Mouse (Mus musculus) thymus, adult 2 months (tissue): Measurements from ENCODE around the gene Rps11. TPM values are rescaled to one million over a fixed set of nuclear protein-coding genes. Genes with fewer than 3 reads are reported as not detected.

Source experiments
- DNase-seq: peaks from one replicate; pipeline ENCODE4 v3.0.0; 2021
- H3K27ac ChIP-seq: fragments of 200-500 bp; 2 replicates; pipeline ENCODE4 v1.5.1; 2012; ENCODE audit warnings: low read length, control low read depth; ENCODE audit not compliant: control insufficient read depth, insufficient read depth
- H3K27me3 ChIP-seq: fragments of 200-500 bp; 2 replicates; pipeline ENCODE4 v1.6.1; 2012; ENCODE audit warnings: mild to moderate bottlenecking, low read length, moderate library complexity, mixed read lengths; ENCODE audit not compliant: control insufficient read depth, insufficient read depth
- H3K36me3 ChIP-seq: fragments of 200-500 bp; 2 replicates; pipeline ENCODE4 v1.6.1; 2012; ENCODE audit warnings: mild to moderate bottlenecking, low read length, moderate library complexity; ENCODE audit not compliant: control insufficient read depth, insufficient read depth
- H3K4me1 ChIP-seq: fragments of 200-500 bp; replicated peaks from 2 replicates; pipeline ENCODE4 v1.6.1; 2012; ENCODE audit warnings: low read length; ENCODE audit not compliant: control insufficient read depth, insufficient read depth
- H3K4me3 ChIP-seq: fragments of 200-500 bp; 2 replicates; pipeline ENCODE4 v1.5.1; 2012; ENCODE audit warnings: mild to moderate bottlenecking, low read length, control low read depth, moderate library complexity; ENCODE audit not compliant: control insufficient read depth, insufficient read depth
- CTCF ChIP-seq: fragments of 200-500 bp; IDR thresholded peaks from 2 replicates; pipeline ENCODE4 v1.5.1; 2012; ENCODE audit warnings: mild to moderate bottlenecking, control low read depth, low read length, moderate library complexity, borderline replicate concordance; ENCODE audit not compliant: control insufficient read depth, poor library complexity, insufficient read depth; ENCODE audit errors: extremely low read depth
- POLR2A ChIP-seq: fragments of 200-500 bp; IDR thresholded peaks from 2 replicates; pipeline ENCODE4 v1.6.1; 2012; ENCODE audit warnings: mild to moderate bottlenecking, low read length, control low read depth, moderate library complexity; ENCODE audit not compliant: control insufficient read depth, poor library complexity, insufficient read depth; ENCODE audit errors: extremely low read depth
- WGBS: fragments of 180-500 bp; shearing (Covaris S2); methylation state at CpG from one replicate; pipeline ENCODE4 v1.1.7; 2018; 5-methylcytosine and 5-hydroxymethylcytosine counted together
- polyA plus RNA-seq: library from polyadenylated mRNA; depleted of rRNA; stranded (reverse); fragments of >200 nt; gene quantifications from 2 replicates; pipeline ENCODE4 v1.2.3, GENCODE M21; 2012; rRNA removed

Rps11 gene
- polyA plus RNA-seq, 1 experiment = 343 TPM

GRCm38 (mm10) chr7:45077322-45077721 is 46.9 kb downstream of the Rps11 start:
- 97% methylated on average over 14 of the region's 14 CpGs for WGBS
- peaks cover 15% of the 10 kb centered on the region for H3K36me3 ChIP-seq

GRCm38 (mm10) chr7:45076501-45076900 is 47.7 kb downstream of the Rps11 start:
- WGBS = 97% methylated on average over 30 of the region's 30 CpGs
- DNase-seq = no peak
- peaks cover 15% of the 10 kb centered on the region for H3K36me3 ChIP-seq
- peaks cover 7% of the 10 kb centered on the region; the same call in 1 of the 2 replicates for H3K4me1 ChIP-seq
- H3K27me3 ChIP-seq = no peaks in the 10 kb centered on the region
- no peak overlapping the region for H3K4me3 ChIP-seq
- no peak overlapping the region for H3K27ac ChIP-seq
- TF ChIP-seq POLR2A = no peak

More at GRCm38 (mm10) chr7:45077322-45077721, 46.9 kb downstream of the Rps11 start:
- Histone ChIP-seq H3K27me3 (no peaks in the 10 kb centered on the region), H3K27ac (no peak overlapping the region), H3K4me1 (peaks cover 13% of the 10 kb centered on the region), H3K4me3 (no peak overlapping the region)
- no peak for TF ChIP-seq POLR2A
- no peak for TF ChIP-seq CTCF
- no peak for DNase-seq

DNA sequence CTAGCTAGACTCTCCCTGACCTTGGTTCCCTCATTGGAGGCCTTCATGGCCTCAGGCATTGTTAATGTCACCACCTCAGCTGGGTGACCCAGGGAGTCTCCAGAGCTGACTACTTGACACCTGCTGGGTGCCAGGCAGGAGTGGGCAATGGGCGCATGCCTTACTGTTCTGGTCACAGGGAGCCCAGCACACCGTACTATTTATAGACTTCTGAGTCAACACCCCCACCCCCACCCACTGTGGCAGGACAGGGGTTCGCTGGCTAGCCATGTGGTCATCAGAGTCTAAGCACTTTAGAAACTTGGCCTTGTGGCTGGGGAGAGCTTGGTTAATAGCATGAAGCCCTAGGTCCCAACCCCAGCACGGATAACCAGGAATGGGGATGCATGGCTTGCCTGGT is 48.8 kb downstream of the Rps11 start:
- Histone ChIP-seq H3K4me3 (no peak overlapping the region), H3K36me3 (peaks cover 15% of the 10 kb centered on the region), H3K27ac (no peak overlapping the region), H3K4me1 (0 out of 2 replicates have a peak, but pooled peaks cover 4% of the 10 kb centered on the region), H3K27me3 (no peaks in the 10 kb centered on the region)
- no peak for TF ChIP-seq POLR2A
- no peak for TF ChIP-seq CTCF
- WGBS = 97% methylated on average over 4 of the region's 4 CpGs
- DNase-seq = no peak

DNA sequence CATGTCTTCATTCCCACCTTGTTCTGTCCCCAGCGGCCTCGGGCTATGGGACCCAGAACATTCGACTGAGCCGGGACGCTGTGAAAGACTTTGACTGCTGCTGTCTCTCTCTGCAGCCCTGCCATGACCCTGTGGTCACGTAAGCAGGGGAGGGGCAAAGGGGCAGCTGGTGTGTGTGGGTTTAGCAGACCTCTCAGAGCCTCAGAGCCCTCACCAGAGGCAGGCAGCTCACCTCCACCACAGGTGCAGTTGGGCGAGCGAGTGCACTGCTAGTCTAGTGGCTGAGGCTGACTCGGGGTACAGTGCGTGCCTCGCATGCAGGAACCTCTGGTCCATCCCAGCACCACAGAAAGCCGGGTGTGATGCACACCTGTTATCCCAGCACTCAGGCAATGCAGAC is 50.3 kb downstream of the Rps11 start:
- Histone ChIP-seq H3K4me3 (no peak overlapping the region), H3K4me1 (peaks cover 6% of the 10 kb centered on the region; the same call in 1 of the 2 replicates), H3K27ac (no peak overlapping the region), H3K36me3 (peaks cover 15% of the 10 kb centered on the region), H3K27me3 (no peaks in the 10 kb centered on the region)
- 63% methylated on average over 12 of the region's 12 CpGs for WGBS
- TF ChIP-seq CTCF = no peak
- no peak for DNase-seq

- peaks cover 6% of the 10 kb centered on the region; the same call in 1 of the 2 replicates for H3K4me1 ChIP-seq
- DNase-seq = no peak
- H3K4me3 ChIP-seq = no peak overlapping the region
- 45% methylated on average over 7 of the region's 7 CpGs for WGBS
- no peaks in the 10 kb centered on the region for H3K27me3 ChIP-seq
- H3K27ac ChIP-seq = no peak overlapping the region
- TF ChIP-seq CTCF = no peak
- TF ChIP-seq POLR2A = no peak
- H3K36me3 ChIP-seq = peaks cover 15% of the 10 kb centered on the region
These were observed 51.0 kb downstream of the Rps11 start for GRCm38 (mm10) chr7:45073171-45073707.

Other genes starting within 250 kb of the Rps11 start
- 220 and 266 TPM in 2 replicates for gene Med25, start 231.7 kb downstream of the Rps11 start, polyA plus RNA-seq
- gene Fuz, start 228.4 kb downstream of the Rps11 start, polyA plus RNA-seq = 60.9 and 73.3 TPM in 2 replicates
- gene Ap2a1, start 194.9 kb downstream of the Rps11 start, polyA plus RNA-seq = 133 and 147 TPM in 2 replicates
- gene Tsks, start 181.2 kb downstream of the Rps11 start, polyA plus RNA-seq = 0.29 and 1.0 TPM in 2 replicates
- 4.4 and 6.8 TPM in 2 replicates for gene Cpt1c, start 149.6 kb downstream of the Rps11 start, polyA plus RNA-seq
- gene Prmt1, start 137.9 kb downstream of the Rps11 start, polyA plus RNA-seq = 242 and 260 TPM in 2 replicates
- 227 and 277 TPM in 2 replicates for gene Irf3, start 126.8 kb downstream of the Rps11 start, polyA plus RNA-seq
- 85.6 and 87.4 TPM in 2 replicates for gene Bcl2l12, start 125.7 kb downstream of the Rps11 start, polyA plus RNA-seq
- gene Scaf1, start 108.1 kb downstream of the Rps11 start, polyA plus RNA-seq = 118 and 131 TPM in 2 replicates
- 41.7 and 62.3 TPM in 2 replicates for gene Rras, start 106.5 kb downstream of the Rps11 start, polyA plus RNA-seq
- 32.7 and 43.5 TPM in 2 replicates for gene Prr12, start 71.6 kb downstream of the Rps11 start, polyA plus RNA-seq
- 159 and 165 TPM in 2 replicates for gene Nosip, start 62.0 kb downstream of the Rps11 start, polyA plus RNA-seq
- gene Prrg2, start 61.8 kb downstream of the Rps11 start, polyA plus RNA-seq = 32.4 and 40.5 TPM in 2 replicates
- gene Rcn3, start 32.2 kb downstream of the Rps11 start, polyA plus RNA-seq = 22.2 and 34.9 TPM in 2 replicates
- gene Fcgrt, start 20.6 kb downstream of the Rps11 start, polyA plus RNA-seq = 30.8 and 38.9 TPM in 2 replicates
- gene Rpl13a, start 4.3 kb upstream of the Rps11 start, polyA plus RNA-seq = 4,999 and 5,006 TPM in 2 replicates
- gene Gm45713, start 11.8 kb upstream of the Rps11 start, polyA plus RNA-seq = 0.27 and 0.91 TPM in 2 replicates
- 177 and 207 TPM in 2 replicates for gene Flt3l, start 12.0 kb upstream of the Rps11 start, polyA plus RNA-seq
- 72.5 and 78.7 TPM in 2 replicates for gene Pih1d1, start 29.9 kb upstream of the Rps11 start, polyA plus RNA-seq
- gene Aldh16a1, start 30.1 kb upstream of the Rps11 start, polyA plus RNA-seq = 97.2 and 101 TPM in 2 replicates
- 1.2 and 2.0 TPM in 2 replicates for gene Slc17a7, start 39.5 kb upstream of the Rps11 start, polyA plus RNA-seq
- 0.09 and 0.11 TPM in 2 replicates for gene Gfy, start 55.1 kb upstream of the Rps11 start, polyA plus RNA-seq
- gene Pth2, start 56.6 kb upstream of the Rps11 start, polyA plus RNA-seq = not detected in 2 replicates
- 0.32 and 0.37 TPM in 2 replicates for gene Ccdc155, start 80.5 kb upstream of the Rps11 start, polyA plus RNA-seq
- 3.0 and 3.5 TPM in 2 replicates for gene Dkkl1, start 87.7 kb upstream of the Rps11 start, polyA plus RNA-seq
- 5.0 and 8.5 TPM in 2 replicates for gene Tead2, start 91.3 kb upstream of the Rps11 start, polyA plus RNA-seq
- 412 and 423 TPM in 2 replicates for gene Cd37, start 114.7 kb upstream of the Rps11 start, polyA plus RNA-seq
- gene Slc6a16, start 116.6 kb upstream of the Rps11 start, polyA plus RNA-seq = 0.30 and 0.37 TPM in 2 replicates
- 0.50 TPM in 1 of 2 replicates, not detected in the other for gene Slc6a21, start 153.1 kb upstream of the Rps11 start, polyA plus RNA-seq
- 12.1 and 12.9 TPM in 2 replicates for gene Trpm4, start 209.3 kb upstream of the Rps11 start, polyA plus RNA-seq
- 0.56 and 9.1 TPM in 2 replicates for gene Hrc, start 210.9 kb upstream of the Rps11 start, polyA plus RNA-seq
- 0.65 and 0.89 TPM in 2 replicates for gene Ppfia3, start 242.6 kb upstream of the Rps11 start, polyA plus RNA-seq
- gene Lin7b, start 246.1 kb upstream of the Rps11 start, polyA plus RNA-seq = 0.65 and 1.0 TPM in 2 replicates